Mouse (Mus musculus): ENCODE data around the gene Ctu2. TPM values are rescaled to one million over a fixed set of nuclear protein-coding genes. Genes with fewer than 3 reads are reported as not detected.

Ctu2 gene
- polyA plus RNA-seq, 1 experiment: 40.5 TPM

DNA sequence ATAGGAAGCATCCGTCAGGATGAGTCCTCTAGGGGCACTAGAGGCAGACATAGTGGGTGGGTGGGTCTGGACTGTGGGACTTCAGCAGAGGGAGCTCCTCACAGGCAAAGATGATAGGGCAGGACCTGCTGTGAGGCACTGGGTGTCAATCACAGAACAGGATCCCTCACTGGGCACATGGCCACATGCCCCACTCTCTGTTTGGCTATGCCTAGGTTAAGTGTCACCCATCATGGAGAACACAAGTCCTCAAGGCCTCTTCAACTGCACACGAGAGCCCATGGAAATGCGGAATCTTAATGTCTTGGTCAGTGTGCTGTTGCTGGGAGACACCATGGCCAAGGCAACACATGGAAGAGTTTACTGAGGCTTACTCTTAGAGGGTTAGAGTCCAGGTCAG lies 52.0 kb downstream of the Ctu2 start:
- Histone ChIP-seq H3K4me1 (peaks cover 78% of the 10 kb centered on the region), H3K4me3 (replicated peaks) (no peak overlapping the region), H3K27me3 (replicated peaks) (no peaks in the 10 kb centered on the region), H3K36me3 (replicated peaks; ENCODE audit: low read length) (peaks cover 43% of the 10 kb centered on the region), H3K9me3 (0 out of 2 replicates have a peak, but pooled peaks cover 4% of the 10 kb centered on the region)
- TF ChIP-seq GATA1 (IDR thresholded peaks at IDR 0.05; ENCODE audit: borderline replicate concordance, low read length): no peak
- TF ChIP-seq FLI1 (IDR thresholded peaks at IDR 0.05; ENCODE audit: low read length): no peak

DNA sequence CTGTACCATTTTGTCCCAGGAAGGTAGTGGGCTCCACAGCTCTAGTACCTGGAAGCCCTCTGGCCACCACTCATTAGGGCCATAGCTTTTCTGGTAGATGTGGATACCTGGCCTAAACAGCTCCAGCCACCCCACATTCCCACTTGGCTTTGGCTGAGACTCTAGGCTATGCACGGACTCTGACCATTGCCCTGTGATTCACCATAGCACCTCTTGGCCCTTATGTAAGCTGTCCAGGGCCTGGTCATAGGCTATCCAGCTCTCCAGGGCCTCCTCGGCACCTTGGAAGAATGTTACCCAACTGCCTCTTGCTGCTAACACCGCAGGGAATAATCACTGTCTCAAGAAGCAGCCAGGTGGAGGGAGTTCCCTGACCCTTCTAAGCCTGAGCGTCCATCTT lies 53.2 kb downstream of the Ctu2 start:
- Histone ChIP-seq H3K4me3 (replicated peaks) (no peak overlapping the region), H3K9me3 (peaks cover 8% of the 10 kb centered on the region; the same call in 1 of the 2 replicates), H3K4me1 (peaks cover 75% of the 10 kb centered on the region), H3K36me3 (replicated peaks; ENCODE audit: low read length) (peaks cover 52% of the 10 kb centered on the region), H3K27me3 (replicated peaks) (no peaks in the 10 kb centered on the region)
- TF ChIP-seq GATA1 (IDR thresholded peaks at IDR 0.05; ENCODE audit: borderline replicate concordance, low read length) (no peak), FLI1 (IDR thresholded peaks at IDR 0.05; ENCODE audit: low read length) (no peak)

DNA sequence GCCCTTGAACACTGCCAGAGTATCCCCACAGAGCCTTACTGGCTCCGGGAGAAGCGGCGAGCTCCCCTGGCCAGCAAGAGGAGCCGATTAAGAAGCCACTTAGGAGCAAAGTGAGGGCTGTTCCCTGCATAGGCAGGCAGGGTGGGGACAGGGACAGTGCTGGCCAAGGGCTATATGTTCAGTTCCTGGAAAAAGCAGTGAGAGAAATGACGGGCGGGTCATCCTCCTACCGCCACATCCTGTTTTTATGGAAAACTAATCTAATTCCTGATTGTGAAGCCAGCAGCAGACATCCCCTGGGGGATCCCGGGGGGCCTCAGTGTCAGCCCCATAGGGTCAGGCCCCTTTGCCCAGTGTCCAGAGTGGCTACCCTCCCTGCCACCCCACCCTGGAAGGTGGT lies 55.4 kb downstream of the Ctu2 start:
- Histone ChIP-seq H3K36me3 (replicated peaks; ENCODE audit: low read length) (peaks cover 53% of the 10 kb centered on the region), H3K9me3 (peaks cover 8% of the 10 kb centered on the region; the same call in 1 of the 2 replicates), H3K4me1 (peaks cover 62% of the 10 kb centered on the region), H3K4me3 (replicated peaks) (no peak overlapping the region), H3K27me3 (replicated peaks) (no peaks in the 10 kb centered on the region)
- TF ChIP-seq FLI1 (IDR thresholded peaks at IDR 0.05; ENCODE audit: low read length) (no peak), GATA1 (IDR thresholded peaks at IDR 0.05; ENCODE audit: borderline replicate concordance, low read length) (no peak)

Other genes with a start within 250 kb of the Ctu2 start
- gene Zfpm1, start 194.0 kb upstream of the Ctu2 start, polyA plus RNA-seq (2012; ENCODE audit: insufficient read depth, low replicate concordance): 1,238 and 3,030 TPM in 2 replicates
- gene Trhr2, start 115.4 kb upstream of the Ctu2 start, polyA plus RNA-seq (2012; ENCODE audit: insufficient read depth, low replicate concordance): 1.8 TPM in 1 of 2 replicates, not detected in the other
- gene Zc3h18, start 99.5 kb upstream of the Ctu2 start, polyA plus RNA-seq (2012; ENCODE audit: insufficient read depth, low replicate concordance): 80.4 and 130 TPM in 2 replicates
- gene Il17c, start 54.1 kb upstream of the Ctu2 start, polyA plus RNA-seq (2012; ENCODE audit: insufficient read depth, low replicate concordance): 0.68 TPM in 1 of 2 replicates, not detected in the other
- gene Cyba, start 43.2 kb upstream of the Ctu2 start, polyA plus RNA-seq (2012; ENCODE audit: insufficient read depth, low replicate concordance): 3,699 and 12,582 TPM in 2 replicates
- 66.0 and 142 TPM in 2 replicates for gene Mvd, start 32.7 kb upstream of the Ctu2 start, polyA plus RNA-seq (2012; ENCODE audit: insufficient read depth, low replicate concordance)
- gene Snai3, start 15.4 kb upstream of the Ctu2 start, polyA plus RNA-seq (2012; ENCODE audit: insufficient read depth, low replicate concordance): 2.8 and 8.0 TPM in 2 replicates
- gene Rnf166, start 79 bp upstream of the Ctu2 start, polyA plus RNA-seq (2012; ENCODE audit: insufficient read depth, low replicate concordance): 86.9 and 219 TPM in 2 replicates
- gene Piezo1, start 75.2 kb downstream of the Ctu2 start, polyA plus RNA-seq (2012; ENCODE audit: insufficient read depth, low replicate concordance): 25.0 and 60.9 TPM in 2 replicates
- 68.9 and 81.7 TPM in 2 replicates for gene Cdt1, start 91.9 kb downstream of the Ctu2 start, polyA plus RNA-seq (2012; ENCODE audit: insufficient read depth, low replicate concordance)
- 257 and 338 TPM in 2 replicates for gene Aprt, start 100.8 kb downstream of the Ctu2 start, polyA plus RNA-seq (2012; ENCODE audit: insufficient read depth, low replicate concordance)
- 12.6 and 15.3 TPM in 2 replicates for gene Galns, start 135.3 kb downstream of the Ctu2 start, polyA plus RNA-seq (2012; ENCODE audit: insufficient read depth, low replicate concordance)
- gene Trappc2l, start 135.5 kb downstream of the Ctu2 start, polyA plus RNA-seq (2012; ENCODE audit: insufficient read depth, low replicate concordance): 2.2 TPM in 1 of 2 replicates, not detected in the other
- 0.25 TPM in 1 of 2 replicates, not detected in the other for gene Pabpn1l, start 146.6 kb downstream of the Ctu2 start, polyA plus RNA-seq (2012; ENCODE audit: insufficient read depth, low replicate concordance)
- gene Cbfa2t3, start 223.0 kb downstream of the Ctu2 start, polyA plus RNA-seq (2012; ENCODE audit: insufficient read depth, low replicate concordance): 54.9 and 189 TPM in 2 replicates

All from megakaryocyte, embryonic 14.5 days (primary cell).